Mouse (Mus musculus) brain, embryonic 14.5 days (tissue): ENCODE results near the gene Grb2.

Source experiments
- CTCF ChIP-seq: fragments of 200-500 bp; IDR thresholded peaks from 2 replicates; pipeline ENCODE4 v1.5.1; 2012; ENCODE audit warnings: inconsistent platforms, mild to moderate bottlenecking, moderate library complexity, borderline replicate concordance; ENCODE audit not compliant: insufficient read depth, insufficient read length; ENCODE audit errors: extremely low read depth
- POLR2A ChIP-seq: fragments of 200-500 bp; IDR thresholded peaks from 2 replicates; pipeline ENCODE4 v1.6.1; 2012; ENCODE audit warnings: mild to moderate bottlenecking, inconsistent platforms, borderline replicate concordance; ENCODE audit not compliant: poor library complexity, insufficient read depth, insufficient read length, severe bottlenecking; ENCODE audit errors: extremely low read depth

GRCm38 (mm10) chr11:115752653-115753052, 44.3 kb upstream of the Grb2 start:
- TF ChIP-seq CTCF (no peak), POLR2A (no peak)
